Mouse (Mus musculus) lung, adult 2 months (tissue): ENCODE data around the gene Gm49630.
"Not testable (repeated sequence)": the region's sequence is repeated elsewhere in the genome, so short reads cannot be mapped to it uniquely, and the experiment has no call there.

Experiments used
- CTCF ChIP-seq: fragments of 200-500 bp; IDR thresholded peaks from 2 replicates; pipeline ENCODE4 v1.5.1; 2011; ENCODE audit warnings: mild to moderate bottlenecking, low read length, control low read depth; ENCODE audit not compliant: insufficient read depth
- POLR2A ChIP-seq: fragments of 200-500 bp; IDR thresholded peaks from 2 replicates; pipeline ENCODE4 v1.6.1; 2011; ENCODE audit warnings: low read depth, mild to moderate bottlenecking, control low read depth, low read length, borderline replicate concordance; ENCODE audit errors: extremely low read depth

GRCm38 (mm10) chr17:7398198-7398847, 26.5 kb upstream of the Gm49630 start:
- not testable (repeated sequence) for TF ChIP-seq CTCF, POLR2A
